Mouse (Mus musculus): Measurements from ENCODE around the gene Gbp10. TPM values are rescaled to one million over a fixed set of nuclear protein-coding genes. Genes with fewer than 3 reads are reported as not detected.
A peak's percentile ranks its signal among the peaks of the same experiment; 100 is the strongest.
"Not testable (repeated sequence)": the region's sequence is repeated elsewhere in the genome, so short reads cannot be mapped to it uniquely, and the experiment has no call there.

The Gbp10 gene
- polyA plus RNA-seq (2016; fragmentation: Nextera tagmentation; extraction: Ambion mirVana): 0.16 TPM in 1 of 2 replicates, not detected in the other

DNA sequence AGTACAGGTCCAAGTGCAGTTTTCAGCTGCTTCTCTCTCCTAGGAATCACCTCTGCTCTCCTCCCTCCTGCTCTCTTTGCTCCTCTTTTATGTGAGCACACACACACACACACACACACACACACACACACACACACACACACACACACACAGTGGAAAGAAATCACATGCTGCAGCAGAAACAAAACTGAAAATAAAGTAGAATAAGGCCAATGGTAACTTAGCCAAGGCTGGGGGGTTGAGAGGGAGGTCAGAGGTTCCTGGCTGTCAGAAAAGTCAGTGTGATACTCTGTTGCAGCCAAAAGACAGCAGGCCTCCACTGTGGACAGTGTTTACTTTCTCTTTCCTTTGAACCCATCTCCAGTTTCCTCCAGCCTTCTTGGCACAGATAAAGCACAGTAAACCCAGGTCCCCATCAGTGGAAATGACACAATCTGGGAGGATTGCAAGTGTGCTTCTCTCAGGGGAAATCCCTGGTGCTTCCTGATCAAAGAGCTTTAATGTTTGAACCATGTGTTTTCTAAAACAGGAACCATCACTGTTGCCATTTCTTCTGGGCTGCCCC lies at the start of gene Gbp10:
Gene Gbp10, minus strand, starts transcription at position 51 of the 565 bp plus-strand sequence.
- H3K27me3 ChIP-seq (ENCODE audit: insufficient read depth, poor library complexity, severe bottlenecking); H3K9me3 ChIP-seq; H3K4me1 ChIP-seq (replicated peaks); H3K36me3 ChIP-seq; H3K4me3 ChIP-seq; H3K27ac ChIP-seq: not testable (repeated sequence)
- peak; percentile 8 for DNase-seq (ENCODE audit: low spot score)

DNA sequence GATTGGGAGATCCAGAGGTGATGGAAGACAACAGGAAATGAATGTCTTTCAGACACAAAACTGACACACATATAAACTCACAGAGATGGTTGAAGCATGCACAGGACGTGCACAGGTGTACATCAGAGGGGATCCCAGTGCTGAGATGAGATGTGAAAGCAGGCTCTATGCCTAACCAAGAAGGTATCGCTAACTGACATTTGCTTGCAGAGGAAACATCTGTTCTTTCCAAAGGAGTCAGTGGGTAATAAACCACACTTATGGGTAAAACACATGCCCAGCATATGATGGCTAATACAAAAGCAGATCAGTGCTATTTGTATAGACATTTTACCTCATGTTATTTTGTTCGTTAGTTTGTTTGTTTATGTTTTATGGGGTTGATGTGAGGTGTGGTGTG lies 21.3 kb upstream of the Gbp10 start:
- H3K9me3 ChIP-seq; H3K27ac ChIP-seq; H3K4me1 ChIP-seq (replicated peaks); DNase-seq (ENCODE audit: low spot score); H3K4me3 ChIP-seq; H3K36me3 ChIP-seq; H3K27me3 ChIP-seq (ENCODE audit: insufficient read depth, poor library complexity, severe bottlenecking): not testable (repeated sequence)
- WGBS: 100% methylated on average over 1 of the region's 3 CpGs

DNA sequence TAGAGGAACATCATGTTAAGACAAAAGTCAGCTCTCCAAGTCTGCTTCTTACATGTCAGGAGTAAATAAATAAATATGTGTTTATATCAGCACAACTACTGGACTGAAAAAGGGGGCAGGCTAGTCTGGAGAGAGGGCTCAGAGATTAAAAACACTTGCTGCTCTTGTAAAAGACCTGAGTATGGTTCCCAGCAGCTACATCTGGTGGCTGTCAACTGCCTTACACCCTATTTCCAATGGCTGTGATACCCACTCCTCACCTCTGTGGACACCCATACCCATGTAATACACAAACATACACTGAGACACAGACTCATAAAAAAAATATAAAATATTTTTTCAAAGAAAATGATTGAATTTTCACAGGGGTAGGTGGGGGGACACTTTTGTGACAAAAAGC lies 13.2 kb upstream of the Gbp10 start:
- DNase-seq (ENCODE audit: low spot score): no peak
- Histone ChIP-seq H3K27ac (no peak overlapping the region), H3K9me3 (no peaks in the 10 kb centered on the region), H3K27me3 (ENCODE audit: insufficient read depth, poor library complexity, severe bottlenecking) (no peaks in the 10 kb centered on the region), H3K4me3 (no peak overlapping the region), H3K36me3 (no peaks in the 10 kb centered on the region), H3K4me1 (replicated peaks) (no peaks in the 10 kb centered on the region)

DNA sequence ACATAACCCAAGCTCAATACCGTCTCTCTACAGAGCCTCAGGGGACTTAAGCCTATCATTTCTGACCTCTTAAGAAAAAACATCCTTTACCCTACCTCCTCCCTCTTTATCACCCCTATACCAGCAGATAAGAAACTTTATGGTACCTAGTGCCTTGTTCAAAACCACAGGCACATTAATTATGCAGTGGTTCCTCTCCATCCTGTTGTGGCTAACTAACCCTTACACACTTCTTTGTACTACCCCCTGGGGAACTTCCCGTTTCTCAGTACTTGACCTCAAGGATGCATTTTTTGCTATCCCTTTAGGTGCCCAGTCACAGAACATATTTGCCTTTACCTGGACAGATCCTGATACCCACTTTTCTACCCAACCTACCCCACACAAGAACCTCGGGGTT lies 5.4 kb upstream of the Gbp10 start:
- not testable (repeated sequence) for H3K9me3 ChIP-seq; DNase-seq (ENCODE audit: low spot score); H3K27me3 ChIP-seq (ENCODE audit: insufficient read depth, poor library complexity, severe bottlenecking); H3K4me1 ChIP-seq (replicated peaks); H3K36me3 ChIP-seq; H3K27ac ChIP-seq; H3K4me3 ChIP-seq
- WGBS: 87% methylated on average over 3 of the region's 3 CpGs

DNA sequence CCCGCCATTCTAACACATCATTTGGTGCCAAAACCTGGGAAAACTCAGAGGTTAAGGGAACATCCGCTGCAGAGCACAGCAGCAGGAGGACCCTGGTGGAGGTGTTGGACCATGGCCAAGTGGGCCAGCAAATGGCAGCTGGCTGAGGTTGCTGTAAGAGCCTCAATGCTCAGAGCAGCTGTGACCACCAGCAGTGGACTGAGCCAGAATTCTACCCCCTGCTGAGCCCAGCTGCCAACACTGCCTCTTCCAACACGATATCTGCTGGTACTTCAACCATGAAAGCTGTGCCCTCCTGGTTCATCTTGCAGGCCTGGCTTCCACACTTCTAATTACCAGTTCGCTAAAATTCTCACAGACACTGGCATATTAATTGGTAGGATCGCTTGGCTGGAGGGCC lies 1.6 kb upstream of the Gbp10 start:
- WGBS: 85% methylated on average over 5 of the region's 5 CpGs

DNA sequence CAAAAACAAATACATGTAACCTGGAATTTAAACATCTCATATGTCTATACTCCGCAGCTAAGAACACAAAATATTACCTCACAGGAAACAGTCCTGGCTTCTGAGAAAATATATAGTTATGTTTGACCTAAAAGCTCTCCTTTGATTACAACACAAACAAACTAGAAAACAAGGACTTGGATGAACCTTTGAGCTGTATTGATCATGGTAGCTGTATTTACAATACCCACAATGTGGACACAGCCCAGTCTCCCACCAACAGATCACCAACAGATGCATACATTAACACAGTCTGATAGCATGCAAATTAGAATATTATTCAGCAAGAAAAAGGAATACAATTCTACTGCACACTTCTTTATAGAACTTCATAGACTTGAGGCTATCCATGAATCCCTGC lies 931 bp downstream of the Gbp10 start:
- H3K27ac ChIP-seq; H3K9me3 ChIP-seq; H3K36me3 ChIP-seq; H3K4me1 ChIP-seq (replicated peaks); DNase-seq (ENCODE audit: low spot score); H3K4me3 ChIP-seq; H3K27me3 ChIP-seq (ENCODE audit: insufficient read depth, poor library complexity, severe bottlenecking): not testable (repeated sequence)
- WGBS: 77% methylated on average over 1 of the region's 1 CpGs

More for the DNA sequence above, 1.6 kb upstream of the Gbp10 start:
- not testable (repeated sequence) for H3K4me3 ChIP-seq; DNase-seq (ENCODE audit: low spot score); H3K27me3 ChIP-seq (ENCODE audit: insufficient read depth, poor library complexity, severe bottlenecking); H3K27ac ChIP-seq; H3K4me1 ChIP-seq (replicated peaks); H3K36me3 ChIP-seq; H3K9me3 ChIP-seq

DNA sequence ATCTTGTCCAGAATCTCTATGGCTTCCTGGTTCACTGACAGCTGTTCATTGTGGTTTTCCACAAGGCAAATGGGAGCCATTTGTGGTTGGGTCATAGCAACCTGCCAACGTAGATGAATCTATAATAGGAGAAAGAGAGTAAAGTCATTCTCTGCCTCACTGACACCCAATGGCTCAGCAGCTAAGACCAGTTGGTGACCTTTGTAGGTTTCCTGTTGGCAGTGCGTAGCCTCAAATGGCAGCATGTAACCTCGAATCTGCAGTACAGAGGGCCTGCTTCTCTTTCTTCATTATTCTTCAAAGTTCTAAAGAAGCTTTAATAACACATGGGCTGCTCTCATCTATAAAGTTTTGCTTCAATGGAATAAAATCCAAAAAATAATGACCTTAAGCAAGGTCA lies 3.3 kb downstream of the Gbp10 start:
- not testable (repeated sequence) for H3K9me3 ChIP-seq; H3K36me3 ChIP-seq; H3K4me3 ChIP-seq; H3K27ac ChIP-seq; DNase-seq (ENCODE audit: low spot score); H3K27me3 ChIP-seq (ENCODE audit: insufficient read depth, poor library complexity, severe bottlenecking); H3K4me1 ChIP-seq (replicated peaks)
- WGBS: 68% methylated on average over 3 of the region's 3 CpGs

DNA sequence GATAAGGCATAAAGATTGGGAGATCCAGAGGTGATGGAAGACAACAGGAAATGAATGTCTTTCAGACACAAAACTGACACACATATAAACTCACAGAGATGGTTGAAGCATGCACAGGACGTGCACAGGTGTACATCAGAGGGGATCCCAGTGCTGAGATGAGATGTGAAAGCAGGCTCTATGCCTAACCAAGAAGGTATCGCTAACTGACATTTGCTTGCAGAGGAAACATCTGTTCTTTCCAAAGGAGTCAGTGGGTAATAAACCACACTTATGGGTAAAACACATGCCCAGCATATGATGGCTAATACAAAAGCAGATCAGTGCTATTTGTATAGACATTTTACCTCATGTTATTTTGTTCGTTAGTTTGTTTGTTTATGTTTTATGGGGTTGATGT lies 30.4 kb downstream of the Gbp10 start:
- not testable (repeated sequence) for H3K36me3 ChIP-seq; H3K4me3 ChIP-seq; H3K4me1 ChIP-seq (replicated peaks); H3K27ac ChIP-seq; H3K27me3 ChIP-seq (ENCODE audit: insufficient read depth, poor library complexity, severe bottlenecking); DNase-seq (ENCODE audit: low spot score); H3K9me3 ChIP-seq
- 89% methylated on average over 1 of the region's 3 CpGs for WGBS

DNA sequence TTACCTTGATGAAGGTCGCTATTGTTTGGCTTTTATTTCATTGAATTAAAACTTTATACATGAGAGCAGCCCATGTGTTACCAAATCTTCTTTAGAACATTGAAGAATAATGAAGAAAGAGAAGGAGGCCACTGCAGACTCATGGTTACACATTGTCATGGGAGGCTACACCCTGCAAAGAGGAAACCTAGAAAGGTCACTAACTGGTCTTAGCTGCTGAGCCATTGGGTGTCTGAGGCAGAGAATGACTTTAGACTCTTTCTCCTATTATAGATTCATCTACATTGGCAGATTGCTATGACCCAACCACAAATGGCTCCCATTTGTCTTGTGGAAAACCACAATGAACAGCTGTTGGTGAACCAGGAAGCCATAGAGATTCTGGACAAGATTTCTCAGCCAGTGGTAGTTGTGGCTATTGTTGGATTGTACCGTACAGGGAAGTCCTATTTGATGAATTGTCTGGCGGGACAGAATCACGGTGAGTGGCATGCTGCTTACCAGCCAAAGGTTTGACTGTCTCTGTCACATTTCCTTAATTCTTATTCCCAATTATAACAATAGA lies 38.5 kb downstream of the Gbp10 start:
- not testable (repeated sequence) for H3K27me3 ChIP-seq (ENCODE audit: insufficient read depth, poor library complexity, severe bottlenecking); H3K4me3 ChIP-seq; DNase-seq (ENCODE audit: low spot score); H3K36me3 ChIP-seq; H3K4me1 ChIP-seq (replicated peaks); H3K9me3 ChIP-seq; H3K27ac ChIP-seq
- 89% methylated on average over 4 of the region's 4 CpGs for WGBS

DNA sequence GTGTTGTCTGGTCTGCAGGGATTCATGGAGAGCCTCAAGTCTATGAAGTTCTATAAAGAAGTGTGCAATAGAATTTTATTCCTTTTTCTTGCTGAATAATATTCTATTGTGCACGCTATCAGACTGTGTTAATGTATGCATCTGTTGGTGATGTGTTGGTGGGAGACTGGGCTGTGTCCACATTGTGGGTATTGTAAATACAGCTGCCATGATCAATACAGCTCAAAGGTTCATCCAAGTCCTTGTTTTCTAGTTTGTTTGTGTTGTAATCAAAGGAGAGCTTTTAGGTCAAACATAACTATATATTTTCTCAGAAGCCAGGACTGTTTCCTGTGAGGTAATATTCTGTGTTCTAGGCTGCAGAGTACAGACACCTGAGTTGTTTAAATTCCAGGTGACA lies 40.2 kb downstream of the Gbp10 start:
- WGBS: 94% methylated on average over 1 of the region's 1 CpGs
- H3K9me3 ChIP-seq; H3K27ac ChIP-seq; DNase-seq (ENCODE audit: low spot score); H3K4me1 ChIP-seq (replicated peaks); H3K36me3 ChIP-seq; H3K4me3 ChIP-seq; H3K27me3 ChIP-seq (ENCODE audit: insufficient read depth, poor library complexity, severe bottlenecking): not testable (repeated sequence)

DNA sequence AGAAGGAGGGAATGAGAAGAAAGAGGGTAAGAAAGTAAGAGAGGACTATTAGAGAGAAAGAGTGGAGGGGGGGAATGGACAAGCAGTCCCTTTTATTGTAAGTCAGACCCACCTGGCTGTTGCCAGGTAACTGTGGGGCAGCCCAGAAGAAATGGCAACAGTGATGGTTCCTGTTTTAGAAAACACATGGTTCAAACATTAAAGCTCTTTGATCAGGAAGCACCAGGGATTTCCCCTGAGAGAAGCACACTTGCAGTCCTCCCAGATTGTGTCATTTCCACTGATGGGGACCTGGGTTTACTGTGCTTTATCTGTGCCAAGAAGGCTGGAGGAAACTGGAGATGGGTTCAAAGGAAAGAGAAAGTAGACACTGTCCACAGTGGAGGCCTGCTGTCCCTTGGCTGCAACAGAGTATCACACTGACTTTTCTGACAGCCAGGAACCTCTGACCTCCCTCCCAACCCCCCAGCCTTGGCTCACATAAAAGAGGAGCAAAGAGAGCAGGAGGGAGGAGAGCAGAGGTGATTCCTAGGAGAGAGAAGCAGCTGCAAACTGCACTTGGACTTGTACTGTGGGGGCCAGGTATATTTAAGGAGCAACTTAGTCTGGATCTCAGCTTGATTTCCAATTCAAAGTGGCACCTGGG lies 41.3 kb downstream of the Gbp10 start:
- H3K27ac ChIP-seq; H3K4me1 ChIP-seq (replicated peaks); H3K36me3 ChIP-seq; H3K4me3 ChIP-seq; H3K27me3 ChIP-seq (ENCODE audit: insufficient read depth, poor library complexity, severe bottlenecking); H3K9me3 ChIP-seq: not testable (repeated sequence)
- peak; percentile 9 for DNase-seq (ENCODE audit: low spot score)

DNA sequence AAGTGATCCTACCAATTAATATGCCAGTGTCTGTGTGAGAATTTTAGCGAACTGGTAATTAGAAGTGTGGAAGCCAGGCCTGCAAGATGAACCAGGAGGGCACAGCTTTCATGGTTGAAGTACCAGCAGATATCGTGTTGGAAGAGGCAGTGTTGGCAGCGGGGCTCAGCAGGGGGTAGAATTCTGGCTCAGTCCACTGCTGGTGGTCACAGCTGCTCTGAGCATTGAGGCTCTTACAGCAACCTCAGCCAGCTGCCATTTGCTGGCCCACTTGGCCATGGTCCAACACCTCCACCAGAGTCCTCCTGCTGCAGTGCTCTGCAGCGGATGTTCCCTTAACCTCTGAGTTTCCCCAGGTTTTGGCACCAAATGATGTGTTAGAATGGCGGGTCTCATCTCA lies 43.0 kb downstream of the Gbp10 start:
- H3K27me3 ChIP-seq (ENCODE audit: insufficient read depth, poor library complexity, severe bottlenecking); H3K9me3 ChIP-seq; H3K4me3 ChIP-seq; H3K4me1 ChIP-seq (replicated peaks); H3K36me3 ChIP-seq; H3K27ac ChIP-seq; DNase-seq (ENCODE audit: low spot score): not testable (repeated sequence)
- 92% methylated on average over 5 of the region's 5 CpGs for WGBS

DNA sequence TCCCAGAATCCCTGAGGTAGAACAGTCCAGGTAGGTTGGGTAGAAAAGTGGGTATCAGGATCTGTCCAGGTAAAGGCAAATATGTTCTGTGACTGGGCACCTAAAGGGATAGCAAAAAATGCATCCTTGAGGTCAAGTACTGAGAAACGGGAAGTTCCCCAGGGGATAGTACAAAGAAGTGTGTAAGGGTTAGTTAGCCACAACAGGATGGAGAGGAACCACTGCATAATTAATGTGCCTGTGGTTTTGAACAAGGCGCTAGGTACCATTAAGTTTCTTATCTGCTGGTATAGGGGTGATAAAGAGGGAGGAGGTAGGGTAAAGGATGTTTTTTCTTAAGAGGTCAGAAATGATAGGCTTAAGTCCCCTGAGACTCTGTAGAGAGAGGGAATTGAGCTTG lies 46.8 kb downstream of the Gbp10 start:
- not testable (repeated sequence) for H3K27ac ChIP-seq; H3K4me1 ChIP-seq (replicated peaks); H3K36me3 ChIP-seq; H3K27me3 ChIP-seq (ENCODE audit: insufficient read depth, poor library complexity, severe bottlenecking); H3K4me3 ChIP-seq; H3K9me3 ChIP-seq; DNase-seq (ENCODE audit: low spot score)
- 90% methylated on average over 2 of the region's 2 CpGs for WGBS

DNA sequence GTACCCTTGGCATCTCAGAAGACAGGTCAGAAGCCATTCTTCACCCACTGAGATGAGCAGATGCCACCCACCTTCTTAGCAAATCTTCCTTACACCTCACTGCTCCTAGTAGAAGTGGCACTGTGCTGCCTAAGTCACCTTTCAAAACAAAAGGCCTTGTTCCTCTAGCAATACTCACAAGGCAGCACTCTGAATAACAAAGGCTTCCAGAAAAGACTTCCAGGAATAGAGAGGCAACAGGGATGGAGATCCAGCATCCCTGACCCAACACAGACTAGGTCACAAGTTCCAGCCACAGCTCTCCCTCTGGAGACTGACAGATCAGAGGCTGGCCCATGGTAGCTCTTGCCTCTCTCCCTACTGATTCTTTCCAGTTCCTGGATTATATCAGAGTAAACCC lies 57.9 kb downstream of the Gbp10 start:
- no peaks in the 10 kb centered on the region for H3K9me3 ChIP-seq
- H3K4me1 ChIP-seq (replicated peaks): no peaks in the 10 kb centered on the region
- no peak for DNase-seq (ENCODE audit: low spot score)
- H3K27ac ChIP-seq: no peak overlapping the region
- H3K4me3 ChIP-seq: no peak overlapping the region
- H3K36me3 ChIP-seq: no peaks in the 10 kb centered on the region
- H3K27me3 ChIP-seq (ENCODE audit: insufficient read depth, poor library complexity, severe bottlenecking): no peaks in the 10 kb centered on the region

Data from hindbrain, embryonic 10.5 days (tissue).